Mouse (Mus musculus) right cerebral cortex, postnatal 14 days (tissue): ENCODE measurements around the gene Smim8.
"Not testable (repeated sequence)": the region's sequence is repeated elsewhere in the genome, so short reads cannot be mapped to it uniquely, and the experiment has no call there.

Experiments
- DNase-seq: peaks from one replicate; pipeline ENCODE4 v3.0.0; 2022

Smim8 gene

GRCm38 (mm10) chr4:34777677-34778527 is at the start of gene Smim8:
Smim8 (minus strand) TSS chr4:34778423.
- DNase-seq: peak; percentile 91

GRCm38 (mm10) chr4:34823901-34824300 is 45.7 kb upstream of the Smim8 start:
- no peak for DNase-seq

GRCm38 (mm10) chr4:34819904-34820303 is 41.7 kb upstream of the Smim8 start:
- DNase-seq: no peak

GRCm38 (mm10) chr4:34801166-34802034 is 23.2 kb upstream of the Smim8 start:
- DNase-seq: no peak

- no peak for DNase-seq
Measured at GRCm38 (mm10) chr4:34798005-34798404, 19.8 kb upstream of the Smim8 start.

- DNase-seq: no peak
Measured at GRCm38 (mm10) chr4:34797294-34797983, 19.2 kb upstream of the Smim8 start.

GRCm38 (mm10) chr4:34796294-34796693 is 18.1 kb upstream of the Smim8 start:
- no peak for DNase-seq

GRCm38 (mm10) chr4:34786476-34786875 is 8.3 kb upstream of the Smim8 start:
- DNase-seq: no peak

- DNase-seq: no peak
Measured at GRCm38 (mm10) chr4:34785646-34786045, 7.4 kb upstream of the Smim8 start.

- no peak for DNase-seq
Measured at GRCm38 (mm10) chr4:34784865-34785264, 6.6 kb upstream of the Smim8 start.

- DNase-seq: peak; percentile 29
Measured at GRCm38 (mm10) chr4:34782730-34783129, 4.5 kb upstream of the Smim8 start.

- DNase-seq: no peak
Measured at GRCm38 (mm10) chr4:34771652-34772371, 6.4 kb downstream of the Smim8 start.

GRCm38 (mm10) chr4:34756163-34756562 is 22.1 kb downstream of the Smim8 start, which contains the start of gene Gm136:
Gm136 (minus strand) TSS chr4:34756263.
- DNase-seq: no peak

GRCm38 (mm10) chr4:34749236-34749635 is 29.0 kb downstream of the Smim8 start:
- no peak for DNase-seq

- no peak for DNase-seq
Measured at GRCm38 (mm10) chr4:34734461-34734860, 43.8 kb downstream of the Smim8 start.

GRCm38 (mm10) chr4:34733415-34733814 is 44.8 kb downstream of the Smim8 start:
- DNase-seq: not testable (repeated sequence)

- DNase-seq: peak; percentile 55
Measured at GRCm38 (mm10) chr4:34729851-34730341, 48.3 kb downstream of the Smim8 start, which contains the start of gene Cfap206. Cfap206 (minus strand) TSS chr4:34730206.

- DNase-seq: not testable (repeated sequence)
Measured at GRCm38 (mm10) chr4:34725710-34726109, 52.5 kb downstream of the Smim8 start.

GRCm38 (mm10) chr4:34724306-34724705 is 53.9 kb downstream of the Smim8 start:
- DNase-seq: no peak

GRCm38 (mm10) chr4:34723186-34723585 is 55.0 kb downstream of the Smim8 start:
- DNase-seq: no peak

- no peak for DNase-seq
Measured at GRCm38 (mm10) chr4:34720127-34720895, 57.9 kb downstream of the Smim8 start.
